Mouse (Mus musculus) MEL (cell line): ENCODE results near the gene Micall1.

ENCODE experiments used
- CTCF ChIP-seq, 3 experiments: IDR thresholded peaks in 2 of 3; conservative IDR thresholded peaks in 1 of 3; 2 replicates each; pipeline ENCODE4 v1.5.1; 2011 to 2012; ENCODE audit warnings: low read length in 3 of 3, low read depth in 2 of 3, mild to moderate bottlenecking in 2 of 3, improper control_type of control experiment in 1 of 3, inconsistent platforms in 1 of 3, mixed read lengths in 1 of 3, moderate library complexity in 1 of 3; ENCODE audit not compliant: control insufficient read depth in 1 of 3, insufficient read depth in 1 of 3, poor library complexity in 1 of 3, severe bottlenecking in 1 of 3
- ELF1 ChIP-seq: IDR thresholded peaks from 2 replicates; pipeline ENCODE4 v1.6.1; 2014; ENCODE audit warnings: low read depth, mild to moderate bottlenecking, inconsistent platforms, low read length, improper control_type of control experiment, moderate library complexity
- EP300 ChIP-seq, 2 experiments: IDR thresholded peaks; 2 replicates each; pipeline ENCODE4 v1.6.1; 2011; ENCODE audit warnings: improper control_type of control experiment in 2 of 2, low read length in 2 of 2, low read depth in 1 of 2, mild to moderate bottlenecking in 1 of 2
- JUND ChIP-seq: IDR thresholded peaks from 2 replicates; pipeline ENCODE4 v1.6.1; 2011; ENCODE audit warnings: low read depth, mild to moderate bottlenecking, improper control_type of control experiment, low read length
- MAFK ChIP-seq: IDR thresholded peaks from 2 replicates; pipeline ENCODE4 v1.6.1; 2011; ENCODE audit warnings: low read depth, mild to moderate bottlenecking, low read length, improper control_type of control experiment, borderline replicate concordance
- MAX ChIP-seq: IDR thresholded peaks from 2 replicates; pipeline ENCODE4 v1.6.1; 2011; ENCODE audit warnings: low read length, improper control_type of control experiment
- MXI1 ChIP-seq: IDR thresholded peaks from 2 replicates; pipeline ENCODE4 v1.6.1; 2011; ENCODE audit warnings: mild to moderate bottlenecking, low read depth, low read length, improper control_type of control experiment
- POLR2A ChIP-seq, 2 experiments: IDR thresholded peaks; 2 replicates each; pipeline ENCODE4 v1.6.1; 2011 to 2012; ENCODE audit warnings: low read length in 2 of 2, mild to moderate bottlenecking in 2 of 2, control low read depth in 1 of 2, improper control_type of control experiment in 1 of 2, low read depth in 1 of 2, moderate library complexity in 1 of 2; ENCODE audit not compliant: control insufficient read depth in 1 of 2, insufficient read depth in 1 of 2, poor library complexity in 1 of 2
- POLR2AphosphoS2 ChIP-seq: IDR thresholded peaks from 2 replicates; pipeline ENCODE4 v1.6.1; 2011; ENCODE audit warnings: low read length, improper control_type of control experiment
- RCOR1 ChIP-seq: IDR thresholded peaks from 2 replicates; pipeline ENCODE4 v1.6.1; 2012; ENCODE audit warnings: low read depth, mild to moderate bottlenecking, inconsistent platforms, low read length, improper control_type of control experiment
- SMC3 ChIP-seq: IDR thresholded peaks from 2 replicates; pipeline ENCODE4 v1.6.1; 2011; ENCODE audit warnings: low read depth, low read length, improper control_type of control experiment
- ZMIZ1 ChIP-seq: IDR thresholded peaks from 2 replicates; pipeline ENCODE4 v1.6.1; 2012; ENCODE audit warnings: low read depth, mild to moderate bottlenecking, inconsistent platforms, low read length, improper control_type of control experiment, moderate library complexity
- ZNF384 ChIP-seq: IDR thresholded peaks from 2 replicates; pipeline ENCODE4 v1.6.1; 2012; ENCODE audit warnings: low read depth, mild to moderate bottlenecking, inconsistent platforms, low read length, improper control_type of control experiment

DNA sequence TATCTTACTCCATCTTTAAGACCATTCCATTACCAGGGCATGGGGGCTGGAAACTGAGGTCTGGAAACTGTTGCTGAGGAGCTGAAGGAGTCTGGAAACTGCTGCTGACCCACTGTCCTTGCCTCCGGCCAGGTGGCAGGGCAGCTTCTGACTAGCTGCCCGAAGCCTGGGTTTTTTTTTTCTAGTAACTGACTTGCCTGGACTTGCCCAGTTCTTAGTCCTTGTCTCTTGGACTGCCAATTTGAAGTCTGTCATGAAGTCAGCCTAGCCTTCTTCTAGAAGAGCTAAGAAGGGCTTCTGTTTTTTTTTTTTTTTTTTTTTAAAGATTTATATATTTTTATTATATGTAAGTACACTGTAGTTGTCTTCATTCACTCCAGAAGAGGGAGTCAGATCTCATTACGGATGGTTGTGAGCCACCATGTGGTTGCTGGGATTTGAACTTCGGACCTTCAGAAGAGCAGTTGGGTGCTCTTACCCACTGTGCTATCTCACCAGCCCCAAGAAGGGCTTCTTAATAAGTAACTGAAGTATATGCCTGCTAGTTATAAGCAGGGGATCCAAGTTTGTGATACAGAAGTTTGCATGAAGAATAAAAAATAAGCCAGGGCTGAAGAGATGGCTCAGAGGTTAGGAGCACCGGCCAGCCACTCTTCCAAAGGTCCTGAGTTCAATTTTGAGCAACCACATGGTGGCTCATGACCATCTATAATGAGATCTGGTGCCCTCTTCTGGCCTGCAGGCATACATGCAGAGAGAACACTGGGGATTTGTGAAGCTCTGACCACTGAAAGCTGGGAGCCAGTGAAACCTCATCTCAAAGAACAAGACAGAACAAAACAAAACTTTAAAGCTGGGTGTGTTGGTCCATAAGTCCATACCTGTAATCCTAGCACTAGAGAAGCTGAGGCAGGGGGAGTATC is 37.3 kb upstream of the Micall1 start:
- TF ChIP-seq POLR2AphosphoS2, result no peak
- peak; percentile 53 for TF ChIP-seq SMC3
- no peak for TF ChIP-seq ELF1
- no peak for TF ChIP-seq RCOR1
- TF ChIP-seq POLR2A (IDR thresholded peaks at IDR 0.05; ENCODE audit: control insufficient read depth in 1 of 2, insufficient read depth in 1 of 2, low read depth in 1 of 2, low read length in 2 of 2, poor library complexity in 1 of 2), result no peak
- TF ChIP-seq JUND, result no peak
- no peak for TF ChIP-seq MXI1
- TF ChIP-seq CTCF (IDR thresholded peaks at IDR 0.05 in 2 of 3, conservative IDR thresholded peaks at IDR 0.05 in 1 of 3; ENCODE audit: control insufficient read depth in 1 of 3, insufficient read depth in 1 of 3, low read depth in 2 of 3, low read length in 3 of 3, poor library complexity in 1 of 3, severe bottlenecking in 1 of 3), result peak; percentile 36 to 68 (median 39); a peak in 5 of 6 replicates
- TF ChIP-seq MAFK, result no peak
- TF ChIP-seq ZMIZ1, result no peak
- TF ChIP-seq EP300 (IDR thresholded peaks at IDR 0.05; ENCODE audit: low read depth in 1 of 2, low read length in 2 of 2), result no peak
- TF ChIP-seq ZNF384, result peak; percentile 17; the same call in 1 of the 2 replicates
- TF ChIP-seq MAX, result no peak
